ENCODE assay signal across 8 mouse cellular contexts in the genomic region with DNA sequence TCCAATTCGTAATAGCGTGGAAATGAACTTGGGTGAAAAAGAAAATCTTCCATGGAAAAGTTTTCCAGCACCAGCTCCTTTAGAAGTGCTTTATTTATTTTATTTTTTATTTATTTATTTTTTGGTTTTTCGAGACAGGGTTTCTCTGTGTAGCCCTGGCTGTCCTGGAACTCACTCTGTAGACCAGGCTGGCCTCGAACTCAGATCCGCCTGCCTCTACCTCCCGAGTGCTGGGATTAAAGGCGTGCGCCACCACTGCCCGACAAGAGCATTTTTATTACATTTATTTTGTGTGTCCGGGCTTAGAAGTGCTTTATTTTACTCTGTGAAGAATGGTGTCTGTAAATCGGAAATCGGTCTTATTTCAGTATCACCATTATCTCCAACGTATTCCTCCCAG. TPM values are rescaled to one million over a fixed set of nuclear protein-coding genes. Genes with fewer than 3 reads are reported as not detected.
DNase-seq lines count a peak whose midpoint lies in the region; ATAC-seq and TF ChIP-seq lines count a peak whose summit lies in the region.
"Not testable (repeated sequence)": the region's sequence is repeated elsewhere in the genome, so short reads cannot be mapped to it uniquely, and the experiment has no call there.
"Had no signal": no experiment of that assay in that cellular context is flagged by ENCODE, and none has a peak within 500 bp of the region (broad histone marks: within the 10 kb centered on the region; RNA-seq: fewer than 3 reads in every experiment).

No protein-coding gene starts in this region.

- ATAC-seq in forebrain, embryonic 14.5 days = peak; percentile 19; the same call in 1 of the 2 replicates
- not testable (repeated sequence) for ATAC-seq in kidney, postnatal 0 days (replicated peaks; ENCODE audit: low FRiP score, low read depth); limb, embryonic 14.5 days (ENCODE audit: low FRiP score, low read depth)

- H3K4me2 ChIP-seq in forebrain, embryonic 14.5 days (ENCODE audit: low read length) = peak overlapping the region; percentile 66
- peak overlapping the region; percentile 79 for H3K4me2 ChIP-seq in kidney, postnatal 0 days (ENCODE audit: low read length)
- H3K4me2 ChIP-seq in limb, embryonic 14.5 days (replicated peaks; ENCODE audit: low read depth, low read length, severe bottlenecking) = peak overlapping the region; percentile 76

- not testable (repeated sequence) for H3K27me3 ChIP-seq in cerebellum, adult 2 months (ENCODE audit: control insufficient read depth, insufficient read depth, low read length); forebrain, embryonic 14.5 days (replicated peaks; ENCODE audit: control insufficient read depth, insufficient read depth, low read length); hindbrain, embryonic 10.5 days (ENCODE audit: insufficient read depth, poor library complexity, severe bottlenecking); kidney, postnatal 0 days (ENCODE audit: insufficient read depth, low read length); limb, embryonic 14.5 days (ENCODE audit: control insufficient read depth, insufficient read depth, low read length); midbrain, embryonic 10.5 days (ENCODE audit: low read depth, poor library complexity, severe bottlenecking)

- TF ChIP-seq POLR2A in cerebellum, adult 2 months (IDR thresholded peaks at IDR 0.05; ENCODE audit: borderline replicate concordance, insufficient read depth, low read length); limb, embryonic 14.5 days (IDR thresholded peaks at IDR 0.05; ENCODE audit: borderline replicate concordance, extremely low read depth, insufficient read depth, insufficient read length): not testable (repeated sequence)

- 20% methylated on average over 13 of the region's 13 CpGs for WGBS in cerebellum, adult 2 months
- 20% methylated on average over 13 of the region's 13 CpGs for WGBS in forebrain, embryonic 14.5 days
- 24% methylated on average over 13 of the region's 13 CpGs for WGBS in hindbrain, embryonic 10.5 days
- 22% methylated on average over 13 of the region's 13 CpGs for WGBS in kidney, postnatal 0 days
- 17% methylated on average over 13 of the region's 13 CpGs for WGBS in limb, embryonic 14.5 days
- WGBS in midbrain, embryonic 10.5 days = 20% methylated on average over 13 of the region's 13 CpGs

- DNase-seq in cerebellum, adult 2 months = peak; percentile 46 to 52
- DNase-seq in forebrain, embryonic 14.5 days (ENCODE audit: low spot score); hindbrain, embryonic 10.5 days (ENCODE audit: low spot score); kidney, postnatal 0 days (ENCODE audit: low spot score); limb, embryonic 14.5 days (ENCODE audit: low spot score); midbrain, embryonic 10.5 days (ENCODE audit: low spot score): not testable (repeated sequence)
- peak; percentile 39 to 49 for DNase-seq in right cerebral cortex, postnatal 10 days (ENCODE audit: low spot score in 2 of 2)

- peak overlapping the region; percentile 99 for H3K4me3 ChIP-seq in cerebellum, adult 2 months (replicated peaks; ENCODE audit: insufficient read depth, low read depth, low read length)
- peak overlapping the region; percentile 93 for H3K4me3 ChIP-seq in forebrain, embryonic 14.5 days (ENCODE audit: low read depth, low read length)
- H3K4me3 ChIP-seq in hindbrain, embryonic 10.5 days = peak overlapping the region; percentile 97
- peak overlapping the region; percentile 93 for H3K4me3 ChIP-seq in kidney, postnatal 0 days (replicated peaks; ENCODE audit: low read depth, low read length)
- peak overlapping the region; percentile 99 for H3K4me3 ChIP-seq in limb, embryonic 14.5 days (replicated peaks; ENCODE audit: low read length)
- H3K4me3 ChIP-seq in midbrain, embryonic 10.5 days = peak overlapping the region; percentile 99

- H3K9me3 ChIP-seq in forebrain, embryonic 14.5 days (replicated peaks; ENCODE audit: control insufficient read depth, low read length); hindbrain, embryonic 10.5 days; kidney, postnatal 0 days (replicated peaks; ENCODE audit: low read length); limb, embryonic 14.5 days (ENCODE audit: control insufficient read depth, low read length); midbrain, embryonic 10.5 days (replicated peaks): not testable (repeated sequence)

- not testable (repeated sequence) for H3K36me3 ChIP-seq in forebrain, embryonic 14.5 days (ENCODE audit: control insufficient read depth, insufficient read depth, low read length); hindbrain, embryonic 10.5 days; kidney, postnatal 0 days (ENCODE audit: insufficient read depth, low read length); limb, embryonic 14.5 days (ENCODE audit: control insufficient read depth, insufficient read depth, low read length); midbrain, embryonic 10.5 days

- peak overlapping the region; percentile 82 for H3K9ac ChIP-seq in forebrain, embryonic 14.5 days (ENCODE audit: low read length)
- H3K9ac ChIP-seq in kidney, postnatal 0 days (ENCODE audit: low read depth, low read length) = peak overlapping the region; percentile 98
- peak overlapping the region; percentile 96; the same call in 1 of the 2 replicates for H3K9ac ChIP-seq in limb, embryonic 14.5 days (ENCODE audit: low read depth, low read length, severe bottlenecking)

- H3K27ac ChIP-seq in cerebellum, adult 2 months (ENCODE audit: insufficient read depth, low read length) = not testable (repeated sequence)
- H3K27ac ChIP-seq in forebrain, embryonic 14.5 days (ENCODE audit: low read depth, low read length) = peak overlapping the region; percentile 91
- H3K27ac ChIP-seq in hindbrain, embryonic 10.5 days = peak overlapping the region; percentile 99
- peak overlapping the region; percentile 99 for H3K27ac ChIP-seq in kidney, postnatal 0 days
- peak overlapping the region; percentile 98 for H3K27ac ChIP-seq in limb, embryonic 14.5 days (replicated peaks; ENCODE audit: low read depth, low read length)
- peak overlapping the region; percentile 98 for H3K27ac ChIP-seq in midbrain, embryonic 10.5 days (replicated peaks)

- TF ChIP-seq CTCF in cerebellum, adult 2 months (IDR thresholded peaks at IDR 0.05; ENCODE audit: borderline replicate concordance, insufficient read depth, low read depth, low read length); kidney, postnatal 0 days (IDR thresholded peaks at IDR 0.05; ENCODE audit: low read depth): not testable (repeated sequence)

- not testable (repeated sequence) for H3K4me1 ChIP-seq in cerebellum, adult 2 months (ENCODE audit: control insufficient read depth, insufficient read depth, low read length)
- H3K4me1 ChIP-seq in forebrain, embryonic 14.5 days (ENCODE audit: control insufficient read depth, insufficient read depth, low read length) = peaks cover 20% of the 10 kb centered on the region
- H3K4me1 ChIP-seq in hindbrain, embryonic 10.5 days (replicated peaks) = peaks cover 28% of the 10 kb centered on the region
- H3K4me1 ChIP-seq in kidney, postnatal 0 days (replicated peaks; ENCODE audit: insufficient read depth, low read length) = peaks cover 13% of the 10 kb centered on the region
- H3K4me1 ChIP-seq in limb, embryonic 14.5 days (ENCODE audit: control insufficient read depth, insufficient read depth, low read length) = peaks cover 10% of the 10 kb centered on the region
- H3K4me1 ChIP-seq in midbrain, embryonic 10.5 days = peaks cover 30% of the 10 kb centered on the region

RNA-seq across cellular contexts. Expression of gene Prpf4b, which starts 0.4 kb away (rescaled TPM):
- 100 and 112 TPM in 2 replicates for polyA plus RNA-seq in cerebellum, adult 2 months (2012; rRNA removed)
- polyA plus RNA-seq in forebrain, embryonic 14.5 days (2014; fragmentation: Nextera tagmentation; extraction: Ambion mirVana) = 64.6 and 74.8 TPM in 2 replicates
- 44.9 and 71.1 TPM in 2 replicates for polyA plus RNA-seq in hindbrain, embryonic 10.5 days (2016; fragmentation: Nextera tagmentation; extraction: Ambion mirVana)
- 68.8 and 69.5 TPM in 2 replicates for polyA plus RNA-seq in kidney, postnatal 0 days (2015; fragmentation: Nextera tagmentation; extraction: Ambion mirVana)
- polyA plus RNA-seq in limb, embryonic 14.5 days (2012; rRNA removed) = 112 and 155 TPM in 2 replicates
- 81.1 and 88.5 TPM in 2 replicates for polyA plus RNA-seq in limb, embryonic 14.5 days (2014; fragmentation: Nextera tagmentation; extraction: Ambion mirVana)
- polyA plus RNA-seq in midbrain, embryonic 10.5 days (2016; fragmentation: Nextera tagmentation; extraction: Ambion mirVana) = 77.1 and 77.2 TPM in 2 replicates

RNA-seq across cellular contexts. Expression of gene Fam217a, which starts 49.4 kb away (rescaled TPM):
- 0.84 and 1.1 TPM in 2 replicates for polyA plus RNA-seq in cerebellum, adult 2 months (2012; rRNA removed)
- 0.79 and 0.89 TPM in 2 replicates for polyA plus RNA-seq in forebrain, embryonic 14.5 days (2014; fragmentation: Nextera tagmentation; extraction: Ambion mirVana)
- polyA plus RNA-seq in hindbrain, embryonic 10.5 days (2016; fragmentation: Nextera tagmentation; extraction: Ambion mirVana) = 1.3 and 1.4 TPM in 2 replicates
- 6.6 and 7.0 TPM in 2 replicates for polyA plus RNA-seq in kidney, postnatal 0 days (2015; fragmentation: Nextera tagmentation; extraction: Ambion mirVana)
- 0.76 and 1.2 TPM in 2 replicates for polyA plus RNA-seq in limb, embryonic 14.5 days (2012; rRNA removed)
- 0.73 and 1.0 TPM in 2 replicates for polyA plus RNA-seq in limb, embryonic 14.5 days (2014; fragmentation: Nextera tagmentation; extraction: Ambion mirVana)
- polyA plus RNA-seq in midbrain, embryonic 10.5 days (2016; fragmentation: Nextera tagmentation; extraction: Ambion mirVana) = 0.62 and 0.95 TPM in 2 replicates

RNA-seq across cellular contexts. Expression of gene 4933417A18Rik, which starts 49.5 kb away (rescaled TPM):
- not detected in 2 replicates for polyA plus RNA-seq in cerebellum, adult 2 months (2012; rRNA removed)
- not detected in 2 replicates for polyA plus RNA-seq in forebrain, embryonic 14.5 days (2014; fragmentation: Nextera tagmentation; extraction: Ambion mirVana)
- not detected in 2 replicates for polyA plus RNA-seq in hindbrain, embryonic 10.5 days (2016; fragmentation: Nextera tagmentation; extraction: Ambion mirVana)
- not detected in 2 replicates for polyA plus RNA-seq in kidney, postnatal 0 days (2015; fragmentation: Nextera tagmentation; extraction: Ambion mirVana)
- not detected in 2 replicates for polyA plus RNA-seq in limb, embryonic 14.5 days (2012; rRNA removed)
- not detected in 2 replicates for polyA plus RNA-seq in limb, embryonic 14.5 days (2014; fragmentation: Nextera tagmentation; extraction: Ambion mirVana)
- not detected in 2 replicates for polyA plus RNA-seq in midbrain, embryonic 10.5 days (2016; fragmentation: Nextera tagmentation; extraction: Ambion mirVana)
- polyA plus RNA-seq: thymus, postnatal 0 days had no signal
